Mouse (Mus musculus): ENCODE results near the gene 3110082I17Rik.
"Not testable (repeated sequence)": the region's sequence is repeated elsewhere in the genome, so short reads cannot be mapped to it uniquely, and the experiment has no call there.

The 3110082I17Rik gene

GRCm38 (mm10) chr5:139353496-139353895 lies 106.8 kb downstream of the 3110082I17Rik start:
- DNase-seq (ENCODE audit: low spot score in 2 of 2) = no peak

- no peak for DNase-seq (ENCODE audit: low spot score in 2 of 2)
Observed at GRCm38 (mm10) chr5:139352317-139352716, 108.0 kb downstream of the 3110082I17Rik start, which contains the start of gene Cyp2w1. Gene Cyp2w1, plus strand, starts transcription at chr5:139352617.

- no peak for DNase-seq (ENCODE audit: low spot score in 2 of 2)
Observed at GRCm38 (mm10) chr5:139351628-139352027, 108.7 kb downstream of the 3110082I17Rik start.

GRCm38 (mm10) chr5:139351134-139351533 lies 109.2 kb downstream of the 3110082I17Rik start, which contains the start of gene Cox19:
Gene Cox19, minus strand, starts transcription at chr5:139351418.
- DNase-seq (ENCODE audit: low spot score in 2 of 2) = no peak

- no peak for DNase-seq (ENCODE audit: low spot score in 2 of 2)
Observed at GRCm38 (mm10) chr5:139349713-139350112, 110.6 kb downstream of the 3110082I17Rik start.

GRCm38 (mm10) chr5:139347225-139347624 lies 113.1 kb downstream of the 3110082I17Rik start:
- no peak for DNase-seq (ENCODE audit: low spot score in 2 of 2)

- DNase-seq (ENCODE audit: low spot score in 2 of 2) = no peak
Observed at GRCm38 (mm10) chr5:139345364-139345714, 115.0 kb downstream of the 3110082I17Rik start.

GRCm38 (mm10) chr5:139344687-139345363 lies 115.5 kb downstream of the 3110082I17Rik start:
- peak; percentile 82 to 89 for DNase-seq (ENCODE audit: low spot score in 2 of 2)

GRCm38 (mm10) chr5:139344021-139344686 lies 116.2 kb downstream of the 3110082I17Rik start:
- peak; percentile 54 to 73 for DNase-seq (ENCODE audit: low spot score in 2 of 2)

GRCm38 (mm10) chr5:139338891-139339290 lies 121.4 kb downstream of the 3110082I17Rik start:
- DNase-seq (ENCODE audit: low spot score in 2 of 2) = no peak

- DNase-seq (ENCODE audit: low spot score in 2 of 2) = no peak
Observed at GRCm38 (mm10) chr5:139338403-139338802, 121.9 kb downstream of the 3110082I17Rik start.

GRCm38 (mm10) chr5:139337826-139338370 lies 122.4 kb downstream of the 3110082I17Rik start:
- no peak for DNase-seq (ENCODE audit: low spot score in 2 of 2)

- DNase-seq (ENCODE audit: low spot score in 2 of 2) = no peak
Observed at GRCm38 (mm10) chr5:139335634-139336033, 124.7 kb downstream of the 3110082I17Rik start.

GRCm38 (mm10) chr5:139334394-139334793 lies 125.9 kb downstream of the 3110082I17Rik start:
- DNase-seq (ENCODE audit: low spot score in 2 of 2) = not testable (repeated sequence)

GRCm38 (mm10) chr5:139333301-139334013 lies 126.9 kb downstream of the 3110082I17Rik start:
- no peak for DNase-seq (ENCODE audit: low spot score in 2 of 2)

GRCm38 (mm10) chr5:139332590-139333272 lies 127.6 kb downstream of the 3110082I17Rik start:
- no peak for DNase-seq (ENCODE audit: low spot score in 2 of 2)

GRCm38 (mm10) chr5:139331742-139332141 lies 128.6 kb downstream of the 3110082I17Rik start:
- peak in 1 of 2 experiments; percentile 75 for DNase-seq (ENCODE audit: low spot score in 2 of 2)

- no peak for DNase-seq (ENCODE audit: low spot score in 2 of 2)
Observed at GRCm38 (mm10) chr5:139330766-139331165, 129.6 kb downstream of the 3110082I17Rik start.

GRCm38 (mm10) chr5:139327634-139328020 lies 132.7 kb downstream of the 3110082I17Rik start:
- no peak for DNase-seq (ENCODE audit: low spot score in 2 of 2)

- no peak for DNase-seq (ENCODE audit: low spot score in 2 of 2)
Observed at GRCm38 (mm10) chr5:139326986-139327633, 133.2 kb downstream of the 3110082I17Rik start.

GRCm38 (mm10) chr5:139326111-139326696 lies 134.1 kb downstream of the 3110082I17Rik start:
- no peak for DNase-seq (ENCODE audit: low spot score in 2 of 2)
